Mouse (Mus musculus) bone marrow, adult 2 months (tissue): ENCODE data around the gene Gm10800. TPM values are rescaled to one million over a fixed set of nuclear protein-coding genes. Genes with fewer than 3 reads are reported as not detected.
"Not testable (repeated sequence)": the region's sequence is repeated elsewhere in the genome, so short reads cannot be mapped to it uniquely, and the experiment has no call there.

Source experiments
- H3K27ac ChIP-seq: fragments of 200-500 bp; 2 replicates; pipeline ENCODE4 v1.5.1; 2012; ENCODE audit warnings: low read depth, mild to moderate bottlenecking, control low read depth, inconsistent platforms, low read length; ENCODE audit not compliant: control insufficient read depth, poor library complexity, insufficient read depth
- H3K4me1 ChIP-seq: fragments of 200-500 bp; 2 replicates; pipeline ENCODE4 v1.6.1; 2011; ENCODE audit warnings: low read length; ENCODE audit not compliant: control insufficient read depth, insufficient read depth
- H3K4me3 ChIP-seq: fragments of 200-500 bp; replicated peaks from 2 replicates; pipeline ENCODE3; 2011; ENCODE audit warnings: mild to moderate bottlenecking, low read depth, low read length, control low read depth; ENCODE audit not compliant: control insufficient read depth
- CTCF ChIP-seq: fragments of 200-500 bp; IDR thresholded peaks from 2 replicates; pipeline ENCODE4 v1.5.1; 2011; ENCODE audit warnings: low read length, control low read depth; ENCODE audit not compliant: control insufficient read depth, insufficient read depth
- POLR2A ChIP-seq: fragments of 200-500 bp; IDR thresholded peaks from 2 replicates; pipeline ENCODE4 v1.6.1; 2011; ENCODE audit warnings: low read depth, mild to moderate bottlenecking, control low read depth, low read length, borderline replicate concordance; ENCODE audit not compliant: control insufficient read depth
- WGBS: fragments of 180-500 bp; shearing (Covaris S2); methylation state at CpG from one replicate; pipeline ENCODE4 v1.1.7; 2018; 5-methylcytosine and 5-hydroxymethylcytosine counted together
- polyA plus RNA-seq: library from polyadenylated mRNA; stranded (reverse); fragments of >200 nt; gene quantifications from 2 replicates; pipeline ENCODE4 v1.2.4, GENCODE M21; 2011; ENCODE audit warnings: low replicate concordance; ENCODE audit not compliant: missing spikeins, insufficient read depth, insufficient read length

The Gm10800 gene
- polyA plus RNA-seq = 756 and 1,906 TPM in 2 replicates

GRCm38 (mm10) chr2:98667201-98667600, at the start of gene Gm10800:
Gm10800 (minus strand) TSS chr2:98667301.
- WGBS = 82% methylated on average over 4 of the region's 4 CpGs
- H3K4me3 ChIP-seq, H3K4me1 ChIP-seq, H3K27ac ChIP-seq: not testable (repeated sequence)

GRCm38 (mm10) chr2:98697533-98697932, 30.4 kb upstream of the Gm10800 start:
- WGBS = 93% methylated on average over 1 of the region's 1 CpGs
- no peak overlapping the region for H3K27ac ChIP-seq
- no peak overlapping the region for H3K4me3 ChIP-seq
- TF ChIP-seq POLR2A = no peak
- TF ChIP-seq CTCF = no peak
- H3K4me1 ChIP-seq = no peaks in the 10 kb centered on the region

- H3K27ac ChIP-seq, H3K4me3 ChIP-seq, H3K4me1 ChIP-seq: not testable (repeated sequence)
- 69% methylated on average over 4 of the region's 5 CpGs for WGBS
Observed at GRCm38 (mm10) chr2:98661937-98662336, 5.2 kb downstream of the Gm10800 start, which contains the start of gene Gm10801. Gm10801 (plus strand) TSS chr2:98662237.

Other genes starting within 250 kb of the Gm10800 start
- gene Gm10801, start 5.1 kb downstream of the Gm10800 start, polyA plus RNA-seq = 203 and 585 TPM in 2 replicates